In the genomic region with DNA sequence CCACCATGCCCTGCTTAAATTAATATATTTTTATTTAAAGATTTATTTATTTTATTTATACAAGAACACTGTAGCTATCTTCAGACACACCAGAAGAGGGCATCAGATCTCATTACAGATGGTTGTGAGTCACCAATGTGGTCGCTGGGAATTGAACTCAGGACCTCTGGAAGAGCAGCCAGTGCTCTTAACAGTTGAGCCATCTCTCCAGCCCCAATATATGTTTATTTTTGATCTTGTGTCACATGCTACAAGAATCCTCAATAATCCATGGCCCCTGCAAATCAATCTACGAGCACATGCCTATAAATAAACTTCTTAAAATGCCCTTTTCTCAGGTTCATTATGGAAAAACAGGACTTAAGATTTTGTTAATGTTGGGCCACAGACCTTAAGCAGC, we compare ENCODE assay signal across 8 mouse cellular contexts. TPM values are rescaled to one million over a fixed set of nuclear protein-coding genes. Genes with fewer than 3 reads are reported as not detected.
DNase-seq lines count a peak whose midpoint lies in the region; ATAC-seq lines count a peak whose summit lies in the region.

No protein-coding gene starts in this region.

- peak overlapping the region; percentile 89 for H3K4me3 ChIP-seq in hindbrain, embryonic 12.5 days
- 0 out of 2 replicates have a peak overlapping the region, but pooled peaks have one; percentile 92 for H3K4me3 ChIP-seq in midbrain, embryonic 12.5 days

- H3K27me3 ChIP-seq in hindbrain, embryonic 12.5 days: no peaks in the 10 kb centered on the region
- H3K27me3 ChIP-seq in midbrain, embryonic 12.5 days: no peaks in the 10 kb centered on the region

- no peak overlapping the region for H3K27ac ChIP-seq in hindbrain, embryonic 12.5 days
- no peak overlapping the region for H3K27ac ChIP-seq in midbrain, embryonic 12.5 days (replicated peaks)

- no peak overlapping the region for H3K9ac ChIP-seq in hindbrain, embryonic 12.5 days
- no peak overlapping the region for H3K9ac ChIP-seq in midbrain, embryonic 12.5 days (replicated peaks)

- no peak overlapping the region for H3K4me2 ChIP-seq in hindbrain, embryonic 12.5 days (replicated peaks)
- no peak overlapping the region for H3K4me2 ChIP-seq in midbrain, embryonic 12.5 days (replicated peaks)

- peaks cover 13% of the 10 kb centered on the region for H3K36me3 ChIP-seq in hindbrain, embryonic 12.5 days
- H3K36me3 ChIP-seq in midbrain, embryonic 12.5 days: peaks cover 10% of the 10 kb centered on the region

- ATAC-seq in hindbrain, embryonic 12.5 days (ENCODE audit: low FRiP score): peak; percentile 43
- ATAC-seq in midbrain, embryonic 12.5 days (ENCODE audit: low FRiP score, low read depth): peak; percentile 35
- ATAC-seq in inflammation-experienced regulatory T-cells, adult 6 months: no peak

- peaks cover 7% of the 10 kb centered on the region for H3K4me1 ChIP-seq in hindbrain, embryonic 12.5 days
- peaks cover 10% of the 10 kb centered on the region for H3K4me1 ChIP-seq in midbrain, embryonic 12.5 days

- 91% methylated on average over 2 of the region's 2 CpGs for WGBS in hindbrain, embryonic 12.5 days
- 84% methylated on average over 2 of the region's 2 CpGs for WGBS in midbrain, embryonic 12.5 days

- no peaks in the 10 kb centered on the region for H3K9me3 ChIP-seq in hindbrain, embryonic 12.5 days (replicated peaks)
- H3K9me3 ChIP-seq in midbrain, embryonic 12.5 days: no peaks in the 10 kb centered on the region

- DNase-seq in cerebellum, adult 11-12 months: peak; percentile 39
- DNase-seq in cerebellum, adult 9-10 months: no peak
- peak; percentile 17 for DNase-seq in layer of hippocampus, adult 11-12 months (ENCODE audit: low spot score)
- no peak for DNase-seq in layer of hippocampus, adult 8-10 months (ENCODE audit: low spot score in 2 of 2)
- DNase-seq in urinary bladder, adult 2 months (ENCODE audit: low spot score): no peak

RNA-seq across cellular contexts. Expression of a gene that starts 0.4 kb away (rescaled TPM):
- 100 to 1,000 TPM; 127 to 141 (median 138) TPM for total RNA-seq in layer of hippocampus, adult 8-10 months (2022)
- 177 and 200 TPM in 2 replicates for polyA plus RNA-seq in hindbrain, embryonic 12.5 days (2016; fragmentation: Nextera tagmentation; extraction: Ambion mirVana)
- polyA plus RNA-seq in midbrain, embryonic 12.5 days (2016; fragmentation: Nextera tagmentation; extraction: Ambion mirVana): 159 and 166 TPM in 2 replicates
- 100 to 1,000 TPM in 1 of 3 experiments, 10 to 100 TPM in 2; 83.0 to 106 (median 86.7) TPM for polyA plus RNA-seq in inflammation-experienced regulatory T-cells, adult 6 months (2017; shearing (Covaris generic))
- 80.1 and 82.6 TPM in 2 replicates for polyA plus RNA-seq in urinary bladder, adult 2 months (2012; rRNA removed)

Comparison
In these comparisons a context has a peak if more than half of its experiments do, and no peak if none do; other contexts are left out.
1. DNase-seq: peak in cerebellum, adult 11-12 months (single experiment) and layer of hippocampus, adult 11-12 months (single experiment); none in cerebellum, adult 9-10 months (single experiment), layer of hippocampus, adult 8-10 months (0 of 2) and urinary bladder, adult 2 months (single experiment).